Mouse (Mus musculus): ENCODE measurements at regions not wholly inside any gene's neighbourhood (a gene's known extent, or its start where the extent isn't known, plus 50 kb on each side); places are given as distances from the start of the nearest gene placed in this dataset.

- DNase-seq: peak in 1 of 2 experiments; percentile 3
Observed at GRCm38 (mm10) chr16:95057596-95057995, 60.1 kb upstream of the Kcnj6 start.

- no peak for DNase-seq
Observed at GRCm38 (mm10) chr16:95064423-95064822, 66.9 kb upstream of the Kcnj6 start.

DNA sequence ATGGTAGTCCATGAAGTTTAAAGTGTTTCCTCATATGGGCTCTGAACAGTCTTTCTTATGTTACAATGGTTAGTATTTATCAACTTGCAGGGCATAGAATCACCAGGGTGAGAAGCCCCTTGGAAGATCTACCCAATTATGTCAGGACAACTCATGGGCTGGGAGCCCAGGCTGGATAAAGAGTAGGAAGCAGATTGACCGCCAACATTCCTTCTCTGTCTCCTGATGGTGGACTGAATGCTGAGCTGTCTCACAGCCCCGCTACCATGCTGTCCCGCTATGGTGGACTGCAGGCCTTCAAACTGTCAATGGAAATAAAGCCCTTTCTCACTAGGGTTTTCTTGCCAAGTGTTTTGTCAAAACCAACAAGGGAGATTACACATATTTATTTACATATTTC, 69.2 kb upstream of the Kcnj6 start:
- DNase-seq: no peak

DNA sequence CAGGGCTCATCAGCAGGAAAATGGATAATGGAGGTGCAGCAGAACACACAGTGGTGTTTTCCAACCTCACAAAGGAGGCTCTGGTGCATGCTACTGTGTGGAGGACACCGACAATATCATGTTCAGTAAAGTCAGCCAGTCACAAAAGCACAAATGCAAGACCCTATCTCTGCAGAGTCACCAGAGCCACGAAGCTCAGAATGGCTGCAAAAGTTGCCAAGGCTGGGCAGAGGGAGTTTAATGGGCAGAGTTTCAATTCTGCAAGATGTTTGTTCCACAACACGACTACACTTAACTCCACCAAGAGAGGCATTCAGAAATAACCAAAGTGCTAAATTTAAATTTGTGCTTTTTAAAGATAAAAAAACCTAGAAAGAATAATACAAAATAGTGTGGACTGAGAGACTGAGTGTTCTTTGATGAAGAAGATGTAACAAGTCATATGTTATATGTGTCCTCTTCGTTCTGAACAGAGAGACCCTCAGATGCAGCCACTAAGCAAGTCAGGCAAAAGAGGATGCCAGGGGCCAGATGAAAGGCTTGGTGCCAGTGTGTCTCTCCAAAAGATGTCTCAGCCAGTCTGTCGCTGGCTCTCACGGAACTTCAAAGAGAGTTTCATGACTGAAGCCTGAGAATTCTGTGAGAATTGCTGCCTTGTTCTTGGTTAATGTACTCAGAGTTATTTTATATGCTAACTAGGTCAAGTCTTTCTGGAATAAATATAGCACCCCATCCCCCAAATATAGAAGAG, 95.1 kb upstream of the Kcnj6 start:
- no peak for DNase-seq

- peak; percentile 19 to 44 for DNase-seq
Observed at GRCm38 (mm10) chr16:95093753-95094152, 96.3 kb upstream of the Kcnj6 start.

DNA sequence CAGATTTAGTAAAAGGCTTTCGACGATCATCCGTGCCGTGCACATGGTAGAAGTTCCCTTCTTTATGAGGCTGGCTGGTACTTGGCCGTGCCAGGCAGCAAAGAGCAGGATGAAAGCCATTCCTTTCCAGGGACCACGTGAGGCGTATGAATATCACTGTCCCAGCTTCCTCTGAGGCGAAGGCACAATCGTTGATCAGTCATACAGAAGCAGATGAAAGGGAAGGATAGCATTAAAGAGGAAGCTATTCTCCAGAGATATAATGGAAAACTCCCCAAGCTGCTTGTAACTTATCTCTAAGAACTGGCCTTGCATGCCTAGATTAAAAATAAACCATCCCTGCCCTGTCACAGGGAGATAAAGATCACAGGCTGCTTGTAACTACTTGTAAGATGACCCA, 103.5 kb upstream of the Kcnj6 start:
- DNase-seq: no peak

DNA sequence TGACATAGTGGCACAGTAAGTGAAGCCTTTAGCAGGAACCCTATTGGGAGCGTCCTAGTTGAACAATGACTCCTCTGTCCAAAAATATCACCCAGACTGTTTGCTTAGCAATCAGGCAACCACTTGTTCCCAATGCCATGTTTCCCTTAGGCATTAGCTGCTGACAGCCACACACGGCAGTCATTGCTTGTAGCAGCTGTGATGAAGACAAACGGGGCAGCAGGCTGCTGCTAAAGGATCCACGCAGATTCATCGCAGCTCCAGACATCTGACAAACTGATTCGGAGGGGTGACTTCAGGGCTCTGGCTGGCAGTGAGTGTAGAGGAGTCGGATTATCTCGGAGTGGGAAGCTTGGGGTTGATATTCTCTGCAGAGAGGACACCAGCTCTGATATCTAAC, 120.0 kb upstream of the Kcnj6 start:
- DNase-seq: no peak

GRCm38 (mm10) chr16:95119293-95119692, 121.8 kb upstream of the Kcnj6 start:
- no peak for DNase-seq

- DNase-seq: no peak
Observed at GRCm38 (mm10) chr16:95122048-95122447, 124.5 kb upstream of the Kcnj6 start.

DNA sequence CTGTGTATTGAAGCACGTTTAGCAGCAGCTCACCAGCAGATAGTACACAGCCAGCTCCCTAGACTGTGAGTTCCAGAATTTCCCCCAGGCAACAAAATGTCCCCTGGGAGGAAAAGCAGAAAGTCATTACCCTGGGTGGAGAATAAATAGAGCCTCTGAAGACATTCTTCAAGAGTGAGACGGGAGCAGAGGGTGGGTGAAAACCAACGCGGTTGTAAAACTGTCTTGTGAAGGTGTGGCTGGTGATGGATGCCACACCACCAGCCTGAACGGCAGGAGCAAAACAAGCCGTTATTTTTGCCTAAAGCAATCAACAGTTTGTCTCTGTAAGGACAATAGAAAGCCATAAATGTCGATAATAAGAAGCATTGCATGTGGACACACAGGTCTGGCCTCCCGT, 129.7 kb upstream of the Kcnj15 start:
- DNase-seq: no peak

GRCm38 (mm10) chr16:95131815-95132214, 125.5 kb upstream of the Kcnj15 start:
- no peak for DNase-seq

DNA sequence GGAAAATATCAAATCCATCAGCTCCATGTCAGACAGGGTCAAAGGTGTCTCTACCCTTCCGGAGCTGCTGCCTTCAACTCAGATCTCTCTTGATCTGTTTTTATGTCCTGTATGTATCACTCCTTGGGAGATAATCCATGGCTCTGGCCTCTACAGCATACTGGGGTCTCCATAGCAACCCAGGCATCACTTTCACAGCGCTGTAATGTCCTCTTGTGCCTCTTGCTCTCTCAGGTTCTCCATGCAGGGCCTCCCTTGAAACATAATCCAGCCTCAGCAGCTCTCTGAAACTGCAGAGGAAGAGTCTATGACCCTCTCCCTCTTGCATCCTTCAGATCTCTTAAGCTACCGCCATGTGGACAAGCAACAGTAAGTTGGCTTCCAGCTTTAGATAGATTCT, 118.5 kb upstream of the Kcnj15 start:
- DNase-seq: no peak

GRCm38 (mm10) chr16:95141510-95142394, 115.6 kb upstream of the Kcnj15 start:
- DNase-seq: no peak

GRCm38 (mm10) chr16:95150499-95150898, 106.9 kb upstream of the Kcnj15 start:
- DNase-seq: no peak

DNA sequence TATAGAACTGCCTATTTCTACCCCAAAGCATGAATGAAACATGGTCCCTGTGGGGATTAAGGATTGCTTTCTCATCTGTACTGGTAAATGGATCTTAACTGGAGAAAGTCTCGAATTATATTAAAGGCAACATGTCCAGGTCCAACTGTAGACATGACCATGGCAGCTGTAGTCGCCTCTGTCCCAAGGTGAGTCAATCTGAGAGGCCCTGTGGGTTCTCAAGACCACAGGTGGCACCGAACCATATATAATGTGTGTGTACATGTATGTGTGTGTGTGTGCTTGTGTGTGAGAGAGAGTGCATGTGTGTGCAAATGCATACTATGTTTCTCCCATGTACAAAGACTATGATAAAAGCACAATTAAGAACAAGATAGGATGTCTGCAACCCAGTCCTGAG, 105.9 kb upstream of the Kcnj15 start:
- DNase-seq: no peak

- no peak for DNase-seq
Observed at GRCm38 (mm10) chr16:95151914-95152313, 105.4 kb upstream of the Kcnj15 start.

GRCm38 (mm10) chr16:95152742-95153383, 104.5 kb upstream of the Kcnj15 start:
- DNase-seq: no peak

GRCm38 (mm10) chr16:95168349-95168748, 89.0 kb upstream of the Kcnj15 start:
- no peak for DNase-seq

DNA sequence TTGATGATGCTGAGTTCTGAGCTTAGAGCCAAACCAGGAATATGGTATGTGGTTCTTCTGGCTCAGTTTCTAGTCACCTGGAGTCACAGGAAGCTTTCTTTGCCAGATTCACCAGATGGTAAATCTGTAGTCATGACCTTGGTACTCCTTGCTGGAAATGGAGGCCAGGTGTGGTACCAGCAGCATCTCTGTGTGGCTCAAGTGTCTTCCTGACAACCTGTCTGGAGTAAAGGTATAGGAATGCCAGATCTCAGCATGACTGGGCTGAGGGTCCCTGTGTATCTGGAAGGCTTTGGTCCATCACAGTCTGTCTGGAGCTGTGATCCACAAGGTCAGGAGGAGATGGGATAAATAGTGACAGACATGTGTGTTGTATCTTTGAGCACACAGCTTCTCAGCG, 88.0 kb upstream of the Kcnj15 start:
- no peak for DNase-seq

DNA sequence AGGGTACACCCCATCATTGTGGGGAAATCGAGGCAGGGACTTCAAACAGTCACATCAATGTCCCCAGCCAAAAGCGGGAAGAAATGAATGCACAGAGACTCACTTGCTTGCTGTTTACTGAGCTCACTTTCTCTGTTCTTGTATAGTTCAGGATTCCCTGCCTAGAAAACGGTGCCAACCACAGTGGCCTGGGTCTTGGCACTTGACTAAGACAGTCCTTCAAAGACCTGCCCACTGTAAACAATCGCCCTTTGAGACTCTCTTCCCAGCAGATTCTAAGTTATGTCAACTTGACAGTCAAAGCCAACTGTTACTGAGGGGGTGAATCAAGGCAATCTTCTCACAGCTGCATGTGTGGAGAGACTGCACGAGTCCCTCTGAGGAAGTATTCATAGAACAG, 76.8 kb upstream of the Kcnj15 start:
- no peak for DNase-seq

DNA sequence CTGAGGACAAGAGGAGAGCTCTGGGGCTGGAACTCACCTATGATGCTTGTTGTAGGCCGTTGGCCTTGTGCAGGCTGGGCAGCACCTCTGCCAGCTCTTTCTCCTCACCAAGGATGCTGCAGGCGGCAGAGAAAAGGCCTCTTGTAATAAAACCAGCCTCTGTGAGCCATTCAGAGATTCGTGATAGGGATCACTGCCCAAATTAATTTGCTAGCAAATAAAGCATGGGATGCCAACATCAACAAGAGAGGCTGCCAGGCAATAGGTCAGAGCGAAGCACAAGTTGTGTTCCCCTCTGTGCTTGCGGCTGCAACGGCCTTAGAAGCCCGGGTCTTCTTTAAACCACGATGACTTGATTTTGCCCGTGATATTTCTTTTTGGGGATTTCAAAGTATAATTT, 72.0 kb upstream of the Kcnj15 start:
- DNase-seq: peak in 1 of 2 experiments; percentile 18

- no peak for DNase-seq
Observed at GRCm38 (mm10) chr16:95189114-95189513, 68.2 kb upstream of the Kcnj15 start.

GRCm38 (mm10) chr16:95194151-95194550, 63.2 kb upstream of the Kcnj15 start:
- DNase-seq: no peak

GRCm38 (mm10) chr16:95196141-95196540, 61.2 kb upstream of the Kcnj15 start:
- DNase-seq: no peak
